Mouse (Mus musculus): Measurements from ENCODE around the gene Trip10.
"Not testable (repeated sequence)": the region's sequence is repeated elsewhere in the genome, so short reads cannot be mapped to it uniquely, and the experiment has no call there.

Trip10 gene

GRCm38 (mm10) chr17:57264164-57264563 lies 14.9 kb downstream of the Trip10 start:
- no peak for DNase-seq (ENCODE audit: low spot score in 2 of 2)

DNA sequence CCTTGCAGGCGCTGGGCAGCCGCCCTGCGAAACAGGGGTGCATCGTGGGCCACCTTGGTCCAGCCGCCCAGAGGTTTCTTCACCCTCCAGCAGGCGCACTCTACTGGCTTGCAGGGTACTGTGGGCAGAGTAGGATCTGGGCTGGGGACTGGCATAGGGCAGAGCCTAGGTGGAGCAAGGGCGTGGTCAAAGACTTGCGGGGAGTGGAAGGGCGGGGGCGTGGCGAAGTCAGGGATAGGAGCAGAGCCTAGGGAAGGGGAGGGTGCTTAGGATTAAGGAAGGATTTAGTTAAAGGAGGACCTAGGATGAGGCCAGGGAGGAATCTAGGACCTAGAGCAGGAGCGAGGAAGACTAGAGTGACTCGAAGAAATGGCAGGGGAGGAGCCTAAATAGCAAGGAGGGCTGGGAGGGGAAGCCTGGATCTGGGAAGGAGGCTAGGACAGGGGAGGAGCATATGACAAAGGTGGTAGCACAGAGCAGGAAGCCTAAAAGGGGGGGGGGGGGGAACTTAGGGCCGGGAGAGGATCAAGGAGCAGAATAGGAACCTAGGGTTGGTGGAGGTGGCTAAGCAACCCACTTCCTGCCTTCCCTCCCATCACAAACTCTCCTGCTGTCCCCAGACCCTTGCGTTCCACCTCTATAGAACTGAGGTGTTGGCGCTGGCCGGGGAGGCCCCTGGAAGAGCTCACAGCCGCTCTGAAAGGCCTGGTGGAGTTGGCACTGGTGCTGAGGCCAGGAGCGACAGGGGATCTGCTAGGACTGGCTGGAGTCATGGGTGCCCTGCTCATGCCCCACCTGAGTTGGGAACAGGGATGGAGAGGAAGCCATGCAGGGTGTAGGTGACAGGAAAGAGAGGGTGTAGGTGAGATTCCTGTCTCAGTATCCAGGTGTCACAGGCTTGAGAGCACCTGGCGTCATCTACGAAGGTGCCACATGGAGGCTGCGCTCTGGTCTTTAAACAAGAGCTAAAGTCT lies 16.0 kb downstream of the Trip10 start:
- DNase-seq (ENCODE audit: low spot score in 2 of 2) = no peak

DNA sequence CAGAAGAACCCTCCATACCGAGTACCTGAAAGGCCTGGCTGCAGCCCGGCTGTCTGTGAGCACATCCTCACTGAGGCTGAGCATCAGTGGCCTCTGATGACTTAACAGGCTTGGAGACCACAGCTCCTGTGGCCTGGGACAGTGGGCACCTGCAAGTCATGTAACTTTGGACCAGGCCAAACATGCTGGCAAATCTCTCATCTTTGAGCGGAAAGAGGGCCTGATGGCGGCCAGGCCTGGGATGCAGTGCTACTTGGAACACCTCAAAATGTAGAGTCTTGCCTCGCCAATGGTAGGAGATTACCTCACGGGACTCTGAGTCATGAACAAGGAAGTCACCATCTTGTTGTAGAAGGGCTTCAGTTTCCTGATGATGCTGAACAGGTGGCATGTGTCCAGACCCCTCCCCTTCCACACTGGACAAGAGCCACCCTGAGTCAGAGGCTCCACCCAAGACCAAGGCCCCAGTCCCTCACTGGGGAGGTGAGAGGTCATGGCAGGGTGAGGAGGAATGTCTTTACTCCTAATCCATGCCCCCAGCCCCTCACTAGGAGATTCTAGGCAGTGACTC lies 18.4 kb downstream of the Trip10 start:
- no peak for DNase-seq (ENCODE audit: low spot score in 2 of 2)

DNA sequence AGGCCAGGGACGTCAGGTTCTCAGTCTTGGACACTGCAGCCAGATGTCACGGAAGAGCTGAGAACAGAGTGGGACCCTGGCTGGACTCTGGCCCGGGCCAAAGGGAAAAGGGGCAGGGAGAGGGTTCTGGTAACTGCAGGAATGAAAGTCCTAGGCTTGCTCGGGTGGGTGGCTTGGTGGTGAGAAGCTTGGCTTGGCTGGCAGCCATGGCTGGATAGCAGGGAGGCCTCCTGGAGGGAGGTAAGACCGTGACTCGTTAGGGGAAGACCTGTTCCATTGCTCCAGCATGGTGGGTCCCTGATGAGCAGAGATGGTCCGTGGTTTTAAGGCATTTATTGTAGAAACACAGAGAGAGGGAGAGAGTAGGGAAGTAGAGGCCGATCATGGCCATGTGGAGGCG lies 22.0 kb downstream of the Trip10 start:
- no peak for DNase-seq (ENCODE audit: low spot score in 2 of 2)

- DNase-seq (ENCODE audit: low spot score in 2 of 2) = no peak
These were observed 24.6 kb downstream of the Trip10 start for GRCm38 (mm10) chr17:57273846-57274245.

DNA sequence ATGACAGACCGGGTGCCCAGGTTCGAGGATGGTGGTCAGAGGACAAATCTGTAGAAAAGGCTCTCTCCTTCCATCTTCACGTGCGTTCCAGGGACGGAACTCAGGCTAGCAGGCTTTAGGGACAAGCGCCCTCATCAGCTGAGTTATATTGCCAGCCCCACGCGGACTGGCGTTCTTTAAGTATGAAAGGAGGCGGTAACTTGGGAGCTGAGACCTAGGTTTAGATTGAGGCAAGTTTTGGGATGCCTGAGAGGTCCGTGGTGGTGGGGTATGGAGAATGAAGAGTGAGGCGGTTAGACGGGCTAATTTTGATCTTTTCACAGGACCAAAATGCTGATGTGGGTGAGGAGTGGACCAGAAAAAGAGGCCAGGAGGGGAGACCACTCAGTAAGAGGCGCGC lies 25.4 kb downstream of the Trip10 start:
- no peak for DNase-seq (ENCODE audit: low spot score in 2 of 2)

GRCm38 (mm10) chr17:57275111-57275996 lies 26.1 kb downstream of the Trip10 start:
- peak in 1 of 2 experiments; percentile 37 for DNase-seq (ENCODE audit: low spot score in 2 of 2)

- DNase-seq (ENCODE audit: low spot score in 2 of 2) = no peak
These were observed 26.7 kb downstream of the Trip10 start for GRCm38 (mm10) chr17:57275997-57276351.

- peak; percentile 59 to 65 for DNase-seq (ENCODE audit: low spot score in 2 of 2)
These were observed 27.4 kb downstream of the Trip10 start for GRCm38 (mm10) chr17:57276634-57277121.

GRCm38 (mm10) chr17:57277598-57278261 lies 28.5 kb downstream of the Trip10 start:
- DNase-seq (ENCODE audit: low spot score in 2 of 2) = not testable (repeated sequence)

DNA sequence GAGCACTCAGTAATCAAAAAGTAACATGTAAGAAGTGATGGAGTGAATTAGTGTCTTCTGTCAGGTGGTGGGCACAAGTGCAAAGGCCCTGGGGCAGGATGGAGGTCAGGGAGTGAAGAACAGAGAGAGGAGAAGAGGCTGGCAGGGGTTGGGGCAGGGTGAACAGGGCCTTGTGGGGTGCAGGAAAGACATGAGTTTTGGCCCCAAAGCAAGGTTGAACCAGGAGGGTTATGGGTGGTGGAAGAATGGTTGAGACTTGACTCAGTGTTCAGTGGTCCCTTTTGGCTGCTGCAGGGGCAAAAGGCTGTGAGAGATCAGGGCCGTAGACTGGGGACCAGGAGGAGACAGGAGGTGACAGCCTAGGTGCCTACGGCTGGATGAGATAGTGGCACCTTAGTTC lies 29.3 kb downstream of the Trip10 start:
- no peak for DNase-seq (ENCODE audit: low spot score in 2 of 2)

DNA sequence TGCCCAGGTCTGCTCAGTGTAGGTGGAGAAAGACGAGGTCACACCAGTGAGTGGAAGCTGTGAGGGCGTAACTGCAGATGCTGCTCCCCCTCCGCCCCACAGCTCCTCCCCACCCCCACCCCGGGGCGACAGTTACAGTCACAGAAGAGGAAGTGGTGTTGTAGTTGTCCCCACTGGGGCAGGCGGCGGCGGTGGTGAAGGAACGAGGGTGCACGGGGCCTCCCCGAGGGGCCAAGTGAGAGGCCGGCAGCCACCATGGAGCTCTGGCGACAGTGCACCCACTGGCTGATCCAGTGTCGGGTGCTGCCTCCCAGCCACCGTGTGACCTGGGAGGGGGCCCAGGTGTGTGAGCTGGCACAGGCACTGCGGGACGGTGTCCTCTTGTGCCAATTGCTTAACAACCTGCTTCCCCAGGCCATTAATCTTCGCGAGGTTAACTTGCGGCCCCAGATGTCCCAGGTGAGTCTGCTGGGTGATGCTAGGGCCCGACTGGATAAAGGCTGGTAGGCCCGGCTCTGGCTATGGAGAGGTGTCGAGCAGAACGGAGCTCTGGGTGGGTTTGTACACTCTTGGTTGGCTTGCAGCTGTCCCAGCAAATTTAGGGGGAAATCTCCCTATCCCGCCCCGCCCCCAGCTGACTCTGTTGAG lies 29.8 kb downstream of the Trip10 start, which contains the start of gene Vav1:
Gene Vav1, plus strand, starts transcription at position 158 of the 648 bp plus-strand sequence.
- DNase-seq (ENCODE audit: low spot score in 2 of 2) = no peak

DNA sequence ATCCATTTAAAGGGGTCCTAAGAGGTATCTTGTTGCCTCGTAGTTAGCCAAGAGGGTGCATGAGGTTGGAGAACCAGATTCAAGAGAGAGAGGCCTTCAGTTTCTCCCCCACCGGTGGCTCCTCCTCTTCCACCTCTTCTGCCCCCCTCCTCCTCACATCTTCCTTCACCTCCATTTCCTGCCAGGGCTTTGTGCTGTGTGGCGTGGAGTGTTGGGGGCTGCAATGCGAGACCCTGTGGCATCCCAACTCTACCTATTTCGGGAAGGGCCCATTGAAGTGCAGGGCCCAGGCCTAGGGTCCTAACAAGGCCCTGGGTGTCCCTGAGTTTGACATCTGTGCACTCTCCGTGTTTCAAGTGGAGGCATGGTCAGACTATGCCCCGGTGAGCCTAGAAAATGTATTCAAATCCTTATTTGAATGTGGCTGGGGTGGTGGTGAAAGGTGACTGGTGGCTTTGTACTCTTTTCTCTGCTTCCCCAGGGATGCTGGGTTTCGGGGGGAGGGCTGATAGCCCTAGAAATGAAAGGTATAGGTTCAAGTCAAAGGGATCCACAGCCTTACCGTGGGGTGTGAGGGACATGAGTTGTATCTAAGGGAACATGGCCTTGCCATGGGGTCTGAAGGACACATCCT lies 30.5 kb downstream of the Trip10 start:
- DNase-seq (ENCODE audit: low spot score in 2 of 2) = no peak

DNA sequence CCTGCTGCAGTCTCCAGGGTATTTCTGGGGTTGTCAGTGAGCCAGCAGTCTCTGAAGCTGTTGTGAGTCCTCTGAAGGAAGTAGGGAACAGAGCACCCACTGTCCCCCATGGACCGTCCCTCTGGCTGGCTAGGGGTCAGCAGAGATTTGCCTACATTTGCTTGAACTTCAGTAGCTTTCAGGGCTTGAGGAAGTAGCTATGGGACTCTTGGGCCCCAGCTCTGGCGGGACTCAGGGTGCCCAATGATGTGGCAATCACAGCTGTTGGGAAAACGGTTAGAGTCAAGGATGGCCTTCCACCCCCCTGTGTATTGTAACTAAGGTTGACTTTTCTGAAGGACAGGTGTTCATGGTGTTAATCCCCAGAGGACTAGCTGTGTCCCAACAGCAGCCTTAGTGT lies 31.2 kb downstream of the Trip10 start:
- DNase-seq (ENCODE audit: low spot score in 2 of 2) = no peak

- DNase-seq (ENCODE audit: low spot score in 2 of 2) = no peak
These were observed 34.7 kb downstream of the Trip10 start for GRCm38 (mm10) chr17:57283906-57284305.

- no peak for DNase-seq (ENCODE audit: low spot score in 2 of 2)
These were observed 35.8 kb downstream of the Trip10 start for GRCm38 (mm10) chr17:57285077-57285476.

DNA sequence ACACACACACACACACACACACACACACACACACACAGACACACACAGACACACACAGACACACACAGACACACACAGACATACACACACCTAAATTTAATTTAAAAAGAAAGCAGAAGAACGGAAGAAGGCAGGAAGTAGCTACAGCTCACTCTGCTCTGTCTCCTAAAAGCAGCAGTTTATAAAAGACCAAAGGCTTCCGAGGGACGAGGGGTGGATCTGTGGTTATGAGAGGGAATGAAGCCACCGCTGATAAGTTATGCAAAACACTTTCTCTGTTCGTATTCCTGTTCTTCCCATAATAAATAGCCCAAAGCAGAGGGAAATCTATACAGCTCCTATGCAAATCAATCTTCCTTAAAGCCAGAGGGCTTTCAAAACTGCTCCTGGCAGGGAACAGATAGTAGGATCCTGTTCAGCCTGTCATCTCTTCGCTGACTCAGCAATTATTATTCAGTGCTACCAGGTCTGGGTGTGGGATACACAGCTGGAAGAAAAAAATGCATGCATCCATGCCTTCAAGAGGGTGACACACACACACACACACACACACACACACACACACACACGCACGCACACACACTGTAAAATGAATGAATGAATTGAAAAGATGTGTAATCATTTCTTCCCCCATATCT lies 37.6 kb downstream of the Trip10 start:
- no peak for DNase-seq (ENCODE audit: low spot score in 2 of 2)

DNA sequence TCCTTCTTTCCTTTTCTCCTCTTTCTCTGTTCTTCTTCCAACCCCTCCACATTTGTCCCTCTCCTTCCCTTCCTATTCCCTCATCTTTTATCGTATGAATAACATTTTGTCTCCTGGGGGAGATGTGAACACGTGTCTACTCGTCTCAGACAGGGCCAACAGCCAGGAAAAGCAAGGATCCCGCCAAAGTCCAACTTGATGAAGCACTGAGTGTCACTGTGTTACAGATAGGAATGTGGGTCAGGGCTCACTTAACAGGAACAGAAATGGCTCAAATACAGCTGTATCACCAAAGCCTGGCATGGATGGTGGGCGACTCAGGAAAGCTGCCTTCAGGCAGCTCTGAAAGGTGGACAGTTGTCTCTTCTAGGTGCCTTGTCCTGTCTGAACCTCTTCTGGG lies 40.0 kb downstream of the Trip10 start:
- DNase-seq (ENCODE audit: low spot score in 2 of 2) = no peak

- DNase-seq (ENCODE audit: low spot score in 2 of 2) = peak in 1 of 2 experiments; percentile 40
These were observed 40.9 kb downstream of the Trip10 start for GRCm38 (mm10) chr17:57290001-57290670.

All from frontal cortex, postnatal 14 days (tissue).